Mouse (Mus musculus) frontal cortex, postnatal 25 days (tissue): Measurements from ENCODE around the gene Gm31371.
"Not testable (repeated sequence)": the region's sequence is repeated elsewhere in the genome, so short reads cannot be mapped to it uniquely, and the experiment has no call there.

Experiments used
- DNase-seq, 2 experiments: peaks; one replicate each; pipeline ENCODE4 v3.0.0; 2022; ENCODE audit warnings: low spot score in 2 of 2

Gm31371 gene

DNA sequence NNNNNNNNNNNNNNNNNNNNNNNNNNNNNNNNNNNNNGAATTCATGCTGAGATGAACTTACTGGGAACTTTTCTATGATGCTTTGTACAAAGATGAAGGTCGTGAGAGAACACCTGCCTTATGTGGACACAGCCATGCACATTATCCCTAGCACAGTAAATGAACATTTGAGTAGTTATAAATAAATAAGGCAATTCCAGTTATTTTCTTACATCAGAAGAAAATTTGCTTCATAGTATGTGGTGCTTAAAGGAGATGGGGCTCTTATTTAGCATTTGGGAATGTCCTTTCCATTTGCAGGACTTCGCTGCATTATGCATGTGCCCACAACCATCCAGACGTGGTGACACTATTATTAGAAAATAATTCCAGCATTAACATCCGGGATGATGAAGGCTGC lies at the start of gene Gm31371:
Gene Gm31371 (plus strand): TSS at position 301 of the 400 bp plus-strand sequence.
- DNase-seq: not testable (repeated sequence)

DNA sequence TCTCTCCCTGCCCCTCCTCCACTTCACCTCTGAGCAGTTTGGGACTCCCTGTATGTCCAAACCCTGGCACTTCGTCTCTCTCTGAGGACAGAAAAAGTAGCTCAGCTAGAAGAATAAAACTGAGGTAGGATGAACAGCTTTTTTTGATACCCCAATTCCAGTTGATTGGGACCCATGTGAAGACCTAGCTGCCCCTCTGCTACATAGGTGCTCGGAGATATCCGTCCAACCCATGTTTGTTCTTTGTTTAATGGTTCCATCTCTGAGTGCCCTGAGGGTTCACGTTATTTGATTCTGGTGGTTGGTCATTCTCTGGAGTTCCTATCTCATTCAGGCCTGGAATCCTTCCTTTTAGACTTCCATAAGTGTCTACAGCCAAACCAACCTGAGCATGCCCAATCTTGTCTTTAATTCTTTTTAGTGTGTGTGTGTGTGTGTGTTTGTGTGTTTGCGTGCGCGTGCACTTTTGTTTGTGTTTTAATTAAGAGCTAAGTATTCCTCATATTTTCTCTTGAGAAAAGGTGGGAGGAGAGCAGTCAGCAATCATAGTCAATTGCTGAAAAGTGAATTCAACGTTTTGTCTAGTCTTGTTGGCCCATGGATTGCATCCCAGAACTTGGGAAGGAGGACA lies 3.3 kb downstream of the Gm31371 start:
- DNase-seq: not testable (repeated sequence)

DNA sequence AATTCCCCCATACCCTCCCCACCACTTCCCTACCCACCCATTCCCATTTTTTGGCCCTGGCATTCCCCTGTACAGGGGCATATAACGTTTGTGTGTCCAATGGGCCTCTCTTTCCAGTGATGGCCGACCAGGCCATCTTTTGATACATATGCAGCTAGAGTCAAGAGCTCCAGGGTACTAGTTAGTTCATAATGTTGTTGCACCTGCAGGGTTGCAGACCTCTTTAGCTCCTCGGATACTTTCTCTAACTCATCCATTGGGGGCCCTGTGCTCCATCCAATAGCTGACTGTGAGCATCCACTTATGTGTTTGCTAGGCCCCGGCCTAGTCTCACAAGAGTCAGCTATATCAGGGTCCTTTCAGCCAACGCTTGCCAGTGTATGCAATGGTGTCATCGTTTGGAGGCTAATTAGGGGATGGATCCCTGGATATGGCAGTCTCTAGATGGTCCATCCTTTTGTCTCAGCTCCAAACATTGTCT lies 5.7 kb downstream of the Gm31371 start:
- peak in 1 of 2 experiments; percentile 10 for DNase-seq

DNA sequence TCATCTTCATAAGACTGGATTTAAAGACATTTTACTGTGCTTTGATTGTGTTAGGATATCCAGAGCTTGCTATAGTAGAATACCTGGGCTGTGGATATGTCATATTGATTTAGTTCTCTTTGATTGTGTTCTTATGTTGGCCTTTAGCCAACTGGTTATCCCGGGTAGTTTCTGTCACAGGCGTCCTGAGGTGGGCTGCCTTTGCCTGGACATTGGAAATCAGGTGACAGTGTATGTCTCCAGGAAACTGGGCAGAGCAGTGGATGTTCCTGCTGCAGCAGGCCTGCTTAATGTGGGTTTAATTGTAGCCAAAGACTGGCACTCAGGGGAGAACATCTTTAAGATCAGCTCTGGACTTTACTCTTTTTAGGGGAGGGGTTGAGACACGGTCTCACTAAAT lies 15.9 kb downstream of the Gm31371 start:
- DNase-seq: not testable (repeated sequence)

DNA sequence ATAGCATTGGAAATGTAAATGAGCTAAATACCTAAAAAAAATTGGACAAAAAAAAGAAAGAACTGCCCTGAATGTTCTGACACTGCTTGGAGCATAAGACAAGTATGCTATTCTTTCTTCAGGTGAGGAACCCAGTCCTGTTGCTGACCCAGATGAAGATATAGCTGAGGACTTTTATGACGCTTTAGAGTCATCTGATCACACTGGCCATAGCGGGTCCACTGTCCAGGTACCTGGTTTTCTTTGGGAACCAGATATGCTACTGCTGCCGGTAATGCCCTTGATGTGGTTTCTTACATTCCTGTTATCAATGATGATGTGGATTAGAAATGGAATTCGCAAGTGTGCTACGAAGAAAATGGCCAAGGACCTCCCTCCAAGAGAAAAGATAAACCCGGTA lies 31.1 kb downstream of the Gm31371 start:
- DNase-seq: peak in 1 of 2 experiments; percentile 14

DNA sequence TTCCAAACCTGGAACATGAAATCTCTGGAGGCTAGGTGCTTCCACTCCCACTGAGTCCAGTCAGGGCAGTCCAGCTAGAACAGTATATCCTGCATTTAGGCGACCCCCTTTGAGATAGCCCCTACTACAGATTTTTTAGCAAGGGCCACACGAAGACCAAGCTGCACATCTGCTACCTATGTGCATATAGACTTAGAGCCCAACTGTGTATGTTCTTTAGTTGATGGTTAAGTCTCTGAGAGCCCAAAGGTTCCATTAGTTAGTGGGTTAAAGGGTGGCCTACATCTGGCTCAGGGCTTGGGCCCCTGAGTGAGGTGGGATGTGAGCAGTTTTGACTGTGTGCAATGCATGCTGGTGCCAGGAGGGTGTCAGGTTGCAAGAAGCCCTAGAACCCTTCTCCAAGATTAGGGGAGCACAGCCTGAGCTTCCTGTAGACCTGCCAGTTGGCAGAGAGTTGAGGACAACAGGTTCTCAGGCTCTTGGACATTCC lies 32.4 kb downstream of the Gm31371 start:
- not testable (repeated sequence) for DNase-seq

DNA sequence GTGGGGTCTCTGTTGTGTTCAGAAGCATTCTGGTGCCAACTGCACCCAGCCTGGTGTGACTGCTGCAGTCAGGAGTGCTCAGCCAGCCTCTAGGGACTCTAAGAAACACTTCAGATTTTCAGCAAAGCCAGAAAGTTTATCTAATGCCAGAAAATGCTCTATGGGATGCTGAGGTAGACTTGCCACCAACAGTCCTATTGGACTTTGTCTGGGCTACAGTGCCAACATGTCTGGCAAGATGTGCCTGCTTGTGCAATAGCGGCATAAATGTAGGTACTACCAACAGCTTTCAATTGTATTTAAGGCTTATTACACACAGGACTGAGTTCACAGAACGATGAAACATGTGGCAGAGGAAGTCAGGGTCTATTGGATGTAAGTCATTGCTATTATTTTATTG lies 57.7 kb downstream of the Gm31371 start:
- DNase-seq: no peak

DNA sequence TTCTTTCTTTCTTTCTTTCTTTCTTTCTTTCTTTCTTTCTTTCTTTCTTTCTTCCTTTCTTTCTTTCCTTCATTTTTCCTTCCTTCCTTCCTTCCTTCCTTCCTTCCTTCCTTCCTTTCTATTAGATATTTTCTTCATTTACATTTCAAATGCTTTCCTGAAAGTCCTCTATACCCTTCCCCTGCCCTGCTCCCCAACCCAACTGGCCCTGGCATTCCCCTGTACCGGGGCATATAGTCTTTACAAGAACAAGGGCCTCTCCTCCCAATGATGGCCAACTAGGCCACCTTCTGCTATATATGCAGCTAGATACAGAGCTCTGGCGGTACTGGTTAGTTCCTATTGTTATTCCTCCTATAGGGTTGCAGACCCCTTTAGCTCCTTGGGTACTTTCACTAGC lies 60.6 kb downstream of the Gm31371 start:
- not testable (repeated sequence) for DNase-seq

DNA sequence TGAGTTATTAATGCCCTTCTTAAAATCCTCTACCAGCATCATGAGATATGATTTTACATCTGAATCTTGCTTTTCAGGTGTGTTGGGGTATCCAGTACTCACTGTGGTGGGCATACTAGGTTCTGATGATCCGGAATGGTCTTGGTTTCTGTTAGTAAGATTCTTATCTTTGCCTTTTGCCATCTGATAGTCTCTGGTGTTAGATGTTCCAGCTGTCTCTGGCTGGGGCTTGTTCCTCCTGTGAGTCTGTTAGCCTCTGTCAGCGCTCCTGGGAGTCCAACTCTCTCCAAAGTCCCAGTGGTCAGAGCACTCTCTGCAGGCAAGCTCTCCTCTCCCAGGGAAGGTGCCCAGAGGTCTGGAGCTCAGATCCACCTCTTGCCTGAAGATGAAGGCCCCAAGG lies 65.0 kb downstream of the Gm31371 start:
- peak; percentile 8 to 20 for DNase-seq

DNA sequence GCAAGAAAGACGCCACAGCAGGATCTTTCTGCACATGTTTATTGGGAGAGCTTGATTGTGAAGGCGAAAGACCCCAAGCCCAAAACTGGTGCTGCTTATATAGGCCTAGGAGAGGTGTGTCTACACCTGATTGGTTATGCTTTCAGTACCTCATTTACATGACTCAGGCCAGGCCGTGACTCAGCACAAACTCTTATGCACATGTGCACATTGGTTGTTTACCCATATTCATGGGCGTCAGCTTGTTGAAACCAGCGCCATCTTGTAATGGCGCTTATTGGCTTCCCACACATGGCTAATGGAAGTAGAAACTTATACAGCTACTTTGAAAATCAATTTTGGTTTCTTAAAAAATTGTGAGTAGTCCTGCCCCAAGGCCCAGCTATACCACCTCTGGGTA lies 72.0 kb downstream of the Gm31371 start:
- not testable (repeated sequence) for DNase-seq
